Mouse (Mus musculus) stomach, embryonic 14.5 days (tissue): ENCODE measurements around the gene D830030K20Rik. TPM values are rescaled to one million over a fixed set of nuclear protein-coding genes. Genes with fewer than 3 reads are reported as not detected.
"Not testable (repeated sequence)": the region's sequence is repeated elsewhere in the genome, so short reads cannot be mapped to it uniquely, and the experiment has no call there.

Experiments used
- ATAC-seq: fragments of 200-750 bp; cut with Nextera tagmentation; 2 replicates; pipeline ENCODE4 v1.8.0; 2017; ENCODE audit warnings: low read depth, moderate TSS enrichment; ENCODE audit not compliant: insufficient number of reproducible peaks, insufficient read depth, low FRiP score
- H3K27ac ChIP-seq: fragments of 300-500 bp; sonication (generic); 2 replicates; pipeline ENCODE4 v1.5.1; 2014; ENCODE audit warnings: mild to moderate bottlenecking, low read length, moderate library complexity, mixed read lengths
- H3K27me3 ChIP-seq: fragments of 300-500 bp; sonication (generic); 2 replicates; pipeline ENCODE4 v1.6.1; 2014; ENCODE audit warnings: low read length, control low read depth, mixed read lengths; ENCODE audit not compliant: control insufficient read depth, insufficient read depth
- H3K36me3 ChIP-seq: fragments of 300-500 bp; sonication (generic); 2 replicates; pipeline ENCODE4 v1.6.1; 2014; ENCODE audit warnings: mild to moderate bottlenecking, control low read depth, low read length, moderate library complexity, mixed read lengths; ENCODE audit not compliant: control insufficient read depth, insufficient read depth
- H3K4me1 ChIP-seq: fragments of 300-500 bp; sonication (generic); 2 replicates; pipeline ENCODE4 v1.6.1; 2014; ENCODE audit warnings: low read length, control low read depth, mixed read lengths; ENCODE audit not compliant: control insufficient read depth, insufficient read depth
- H3K4me2 ChIP-seq: fragments of 300-500 bp; sonication (generic); replicated peaks from 2 replicates; pipeline ENCODE4 v1.6.1; 2014; ENCODE audit warnings: low read depth, low read length, control low read depth
- H3K4me3 ChIP-seq: fragments of 300-500 bp; sonication (generic); 2 replicates; pipeline ENCODE4 v1.5.1; 2014; ENCODE audit warnings: low read depth, low read length, control low read depth
- H3K9ac ChIP-seq: fragments of 300-500 bp; sonication (generic); replicated peaks from 2 replicates; pipeline ENCODE4 v1.6.1; 2014; ENCODE audit warnings: low read depth, mild to moderate bottlenecking, control low read depth, low read length, moderate library complexity, mixed read lengths
- H3K9me3 ChIP-seq: fragments of 300-500 bp; sonication (generic); 2 replicates; pipeline ENCODE4 v1.6.1; 2016; ENCODE audit warnings: low read depth, low read length, control low read depth; ENCODE audit not compliant: control insufficient read depth
- WGBS: fragments of 180-500 bp; shearing (Covaris S2); extraction: QIAGEN DNeasy Blood & Tissue Kit; methylation state at CpG from one replicate; pipeline ENCODE4 v1.1.7; 2014; 5-methylcytosine and 5-hydroxymethylcytosine counted together
- polyA plus RNA-seq: library from polyadenylated mRNA; unstranded; fragments of >200 nt; fragmentation: Nextera tagmentation; extraction: Ambion mirVana; gene quantifications from 2 replicates; pipeline ENCODE4 v1.2.1, GENCODE M21; 2014

Gene D830030K20Rik
- polyA plus RNA-seq, result 5.8 and 8.0 TPM in 2 replicates

- not testable (repeated sequence) for H3K36me3 ChIP-seq, H3K9ac ChIP-seq, H3K27me3 ChIP-seq, H3K9me3 ChIP-seq, H3K27ac ChIP-seq, H3K4me1 ChIP-seq, ATAC-seq
- under 1% methylated on average over 16 of the region's 62 CpGs for WGBS
- H3K4me3 ChIP-seq, result peak within 1 kb of the TSS; percentile 34
- H3K4me2 ChIP-seq, result peak within 1 kb of the TSS; percentile 55
Observed at GRCm38 (mm10) chr14:3208272-3209152, at the start of gene D830030K20Rik. TSS of gene D830030K20Rik (plus strand) at chr14:3208488.

DNA sequence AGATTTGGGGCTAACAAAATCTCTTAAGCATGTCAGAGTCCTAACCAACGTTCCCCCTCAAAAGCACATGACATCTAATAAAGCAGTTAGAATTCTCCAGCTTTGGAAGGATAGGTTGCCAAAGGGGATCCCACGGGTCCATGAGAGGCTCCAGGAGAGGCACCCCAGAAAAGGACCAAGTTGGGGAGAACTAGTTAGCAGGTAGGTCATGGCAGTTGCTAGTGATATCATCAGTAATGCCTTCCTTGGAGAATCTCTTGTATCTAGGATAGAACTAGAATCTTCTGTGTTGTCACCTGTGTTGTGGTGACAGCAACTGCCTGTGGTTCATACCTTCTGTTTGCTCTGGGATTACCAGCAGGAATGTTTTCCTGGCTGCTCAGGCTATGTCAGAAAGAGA, 20.3 kb upstream of the D830030K20Rik start, which contains the start of gene Gm5795:
Gm5795 (plus strand) TSS at position 301 of the 400 bp plus-strand sequence.
- H3K9ac ChIP-seq, H3K27ac ChIP-seq, H3K36me3 ChIP-seq, H3K27me3 ChIP-seq, H3K4me1 ChIP-seq, H3K9me3 ChIP-seq, ATAC-seq, H3K4me2 ChIP-seq, H3K4me3 ChIP-seq: not testable (repeated sequence)
- no CpG with 5 or more reads among the region's 2 CpGs for WGBS

- H3K36me3 ChIP-seq, H3K27me3 ChIP-seq, H3K4me3 ChIP-seq, H3K27ac ChIP-seq, H3K4me1 ChIP-seq, H3K9me3 ChIP-seq, H3K9ac ChIP-seq, H3K4me2 ChIP-seq, ATAC-seq: not testable (repeated sequence)
- 8% methylated on average over 9 of the region's 11 CpGs for WGBS
Observed at GRCm38 (mm10) chr14:3209367-3209766, 1.1 kb downstream of the D830030K20Rik start.

DNA sequence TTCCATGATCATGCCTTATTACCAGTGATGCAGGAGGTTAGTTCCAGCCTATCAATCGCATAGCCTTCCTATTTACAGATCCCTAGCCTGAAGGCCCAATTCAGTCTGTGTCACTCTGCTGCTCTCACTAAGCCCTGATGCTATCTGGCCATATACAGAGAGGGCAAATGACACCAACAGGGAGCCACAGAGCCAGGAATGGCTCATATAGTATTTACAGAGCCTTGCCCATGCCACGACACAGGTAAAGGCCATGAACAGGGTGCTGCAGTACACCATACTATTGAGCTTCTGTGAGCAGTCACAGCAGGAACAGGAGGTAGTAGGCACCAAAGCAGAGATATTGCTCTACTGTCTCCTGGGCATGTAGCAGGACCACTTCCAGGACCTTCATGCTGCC, 54.2 kb downstream of the D830030K20Rik start:
- not testable (repeated sequence) for H3K9ac ChIP-seq, H3K4me3 ChIP-seq, H3K9me3 ChIP-seq, H3K27me3 ChIP-seq, H3K4me2 ChIP-seq, ATAC-seq, H3K36me3 ChIP-seq, H3K27ac ChIP-seq, H3K4me1 ChIP-seq
- 81% methylated on average over 2 of the region's 2 CpGs for WGBS

Other genes starting within 250 kb of the D830030K20Rik start
- not detected in 2 replicates for gene Gm2888, start 178.5 kb upstream of the D830030K20Rik start, polyA plus RNA-seq
- gene Gm2897, start 159.2 kb upstream of the D830030K20Rik start, polyA plus RNA-seq, result 3.6 and 4.1 TPM in 2 replicates
- not detected in 2 replicates for gene Gm10340, start 74.5 kb upstream of the D830030K20Rik start, polyA plus RNA-seq
- not detected in 2 replicates for gene Gm5795, start 20.2 kb upstream of the D830030K20Rik start, polyA plus RNA-seq
- gene Gm2956, start 124.1 kb downstream of the D830030K20Rik start, polyA plus RNA-seq, result not detected in 2 replicates
- not detected in 2 replicates for gene Gm10413, start 186.6 kb downstream of the D830030K20Rik start, polyA plus RNA-seq
- gene Gm10409, start 204.1 kb downstream of the D830030K20Rik start, polyA plus RNA-seq, result 1.1 and 2.0 TPM in 2 replicates
- 0.81 and 0.97 TPM in 2 replicates for gene Gm3005, start 219.6 kb downstream of the D830030K20Rik start, polyA plus RNA-seq
- gene Gm10408, start 240.9 kb downstream of the D830030K20Rik start, polyA plus RNA-seq, result not detected in 2 replicates